Mouse (Mus musculus) Patski (cell line): ENCODE measurements around the gene Srcin1. TPM values are rescaled to one million over a fixed set of nuclear protein-coding genes. Genes with fewer than 3 reads are reported as not detected.

Source experiments
- ATAC-seq: fragments of 100-300 bp; one replicate; pipeline ENCODE4 v1.8.0; 2021
- CTCF ChIA-PET: fragments of 350-600 bp; sonication (Branson Sonifier 250); formaldehyde crosslinking; loops from one replicate; lab custom pipeline; 2022; ENCODE audit warnings: inconsistent platforms; lab: Charles Lee
- POLR2A ChIA-PET: fragments of 350-600 bp; sonication (Branson Sonifier 250); formaldehyde crosslinking; loops from one replicate; lab custom pipeline; 2022; ENCODE audit warnings: antibody characterized with exemption, inconsistent platforms; lab: Charles Lee
- DNase-seq: peaks from one replicate; pipeline ENCODE4 v3.0.0-alpha.2; 2011; ENCODE audit warnings: low read depth, low spot score
- H3K27me3 ChIP-seq: fragments of 371-371 bp; one replicate; pipeline ENCODE4 v1.5.1; 2021
- CTCF ChIP-seq: fragments of 100-300 bp; IDR thresholded peaks from one replicate; pipeline ENCODE4 v1.5.1; 2021
- in situ Hi-C: fragments of 300-500 bp; cut with MboI; formaldehyde crosslinking; loops from 3 replicates; pipeline ENCODE4 v1.11.1; 2018; ENCODE audit warnings: low pct_unique_long_range_greater_than_20kb, mixed read lengths
- polyA plus RNA-seq: library from polyadenylated mRNA; unstranded; gene quantifications from one replicate; pipeline ENCODE4 v1.2.3, GENCODE M21; 2021

The Srcin1 gene
- polyA plus RNA-seq, 1 experiment from 2014 or later: 1.8 TPM

DNA sequence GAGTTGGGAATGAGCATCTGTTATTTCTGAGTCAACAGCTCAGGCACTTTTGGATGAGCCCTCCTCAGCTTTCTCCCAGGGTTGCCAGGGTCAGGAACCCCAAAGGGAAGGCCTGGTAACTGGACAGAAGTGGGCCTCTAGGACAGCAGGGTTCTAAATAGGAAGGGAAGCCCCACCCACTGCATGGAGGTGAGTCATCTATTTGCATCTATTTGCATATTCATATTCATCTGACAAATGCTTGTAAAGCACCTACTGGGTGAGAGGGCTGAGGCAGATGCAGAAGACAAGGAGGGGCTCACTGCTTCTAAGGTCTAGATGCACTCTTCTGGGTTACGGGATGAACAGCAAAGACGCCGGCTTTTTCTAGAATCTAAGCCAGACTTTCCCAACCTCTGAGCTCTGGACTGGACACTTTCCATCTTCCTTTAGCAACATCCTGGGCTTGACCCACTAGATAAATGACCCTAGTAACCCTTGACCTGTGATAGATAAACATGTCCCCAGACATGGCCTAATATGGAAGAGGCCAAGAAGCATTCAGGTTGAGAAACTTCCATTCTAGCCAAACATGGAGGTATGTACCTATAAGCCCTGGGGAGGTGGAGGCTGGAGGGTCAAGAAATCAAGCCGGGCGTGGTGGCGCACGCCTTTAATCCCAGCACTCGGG, 31.2 kb upstream of the Srcin1 start:
- ChIA-PET POLR2A (interaction anchor here (0.6 kb wide), 2 partner anchors 66 to 68 kb away, joined by 4 to 5 read pairs; no protein-coding TSS in a partner anchor), CTCF (interaction anchor here (1.4 kb wide), 1 partner anchor 12 kb away, joined by 3 read pairs; no protein-coding TSS in a partner anchor)
- DNase-seq (no peak), ATAC-seq (no peak)
- TF ChIP-seq CTCF: no peak
- in situ Hi-C loops: no loop called here
- peaks cover 28% of the 10 kb centered on the region for H3K27me3 ChIP-seq

DNA sequence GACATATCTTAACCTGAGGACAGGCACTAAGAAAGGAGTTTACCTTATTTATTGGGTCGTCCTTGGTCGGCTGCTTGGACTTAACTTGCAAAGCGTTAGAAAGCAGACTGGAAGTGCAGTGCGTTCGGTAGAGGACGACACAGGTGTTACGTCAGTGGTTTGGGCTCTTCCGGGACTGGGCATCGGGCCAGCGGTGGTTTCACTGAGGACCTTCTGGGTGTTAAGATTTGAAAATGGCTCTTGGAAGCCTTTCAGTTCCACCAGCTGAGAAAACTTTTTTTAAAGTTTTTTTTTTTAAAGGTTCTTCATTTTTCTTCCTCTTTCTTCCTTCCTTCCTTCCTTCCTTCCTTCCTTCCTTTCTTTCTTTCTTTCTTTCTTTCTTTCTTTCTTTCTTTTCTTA, 27.9 kb upstream of the Srcin1 start:
- DNase-seq (no peak), ATAC-seq (no peak)
- no peak for TF ChIP-seq CTCF
- POLR2A ChIA-PET: no interaction called here
- CTCF ChIA-PET: no interaction called here
- H3K27me3 ChIP-seq: peaks cover 14% of the 10 kb centered on the region
- in situ Hi-C loops: no loop called here

DNA sequence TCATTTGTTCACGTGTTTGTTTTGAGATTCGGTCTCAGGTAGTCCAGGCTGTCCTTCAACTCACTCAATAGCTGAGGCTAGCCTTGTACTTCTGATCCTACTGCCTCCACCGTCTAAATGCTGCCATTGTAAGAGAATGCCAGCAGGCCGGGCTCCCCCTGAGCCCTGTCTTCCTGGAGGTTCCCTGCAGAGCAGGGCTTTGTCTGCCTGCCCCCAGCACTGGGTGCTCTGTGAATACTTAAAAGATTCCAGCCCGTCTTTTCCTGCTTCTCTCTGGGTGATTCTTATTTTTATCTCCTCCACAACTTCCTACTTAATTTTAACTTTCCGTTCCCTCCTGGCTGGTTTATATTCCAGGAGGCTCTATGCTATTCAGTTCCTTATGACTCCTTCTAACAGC, 26.2 kb upstream of the Srcin1 start:
- TF ChIP-seq CTCF: no peak
- ATAC-seq (no peak), DNase-seq (no peak)
- peaks cover 13% of the 10 kb centered on the region for H3K27me3 ChIP-seq
- in situ Hi-C loops: no loop called here
- ChIA-PET POLR2A (no interaction called here), CTCF (interaction anchor here (1.4 kb wide), 1 partner anchor 8 kb away, joined by 4 read pairs; no protein-coding TSS in a partner anchor)

DNA sequence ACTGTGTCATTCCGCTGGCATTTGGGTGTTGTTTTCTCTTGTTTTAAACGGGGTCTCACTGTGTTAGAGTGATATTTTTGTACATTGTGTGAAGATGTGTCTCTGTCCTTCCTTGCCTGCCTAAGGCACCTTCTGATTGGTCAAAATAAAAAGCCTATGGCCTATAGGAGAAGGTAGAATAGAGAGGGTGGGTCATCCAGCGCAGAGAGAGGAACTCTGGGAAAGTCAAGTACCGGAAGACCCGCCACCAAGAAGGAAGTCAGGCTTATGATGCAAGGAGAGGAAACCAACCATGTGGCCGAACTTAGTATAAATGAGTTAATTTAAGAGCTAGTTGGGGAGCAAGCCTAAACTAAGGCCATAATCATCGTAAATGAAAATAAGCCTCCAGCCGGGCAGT, 23.1 kb upstream of the Srcin1 start:
- ATAC-seq (no peak), DNase-seq (no peak)
- POLR2A ChIA-PET: no interaction called here
- H3K27me3 ChIP-seq: peaks cover 12% of the 10 kb centered on the region
- no peak for TF ChIP-seq CTCF
- in situ Hi-C loops: no loop called here
- CTCF ChIA-PET: no interaction called here

DNA sequence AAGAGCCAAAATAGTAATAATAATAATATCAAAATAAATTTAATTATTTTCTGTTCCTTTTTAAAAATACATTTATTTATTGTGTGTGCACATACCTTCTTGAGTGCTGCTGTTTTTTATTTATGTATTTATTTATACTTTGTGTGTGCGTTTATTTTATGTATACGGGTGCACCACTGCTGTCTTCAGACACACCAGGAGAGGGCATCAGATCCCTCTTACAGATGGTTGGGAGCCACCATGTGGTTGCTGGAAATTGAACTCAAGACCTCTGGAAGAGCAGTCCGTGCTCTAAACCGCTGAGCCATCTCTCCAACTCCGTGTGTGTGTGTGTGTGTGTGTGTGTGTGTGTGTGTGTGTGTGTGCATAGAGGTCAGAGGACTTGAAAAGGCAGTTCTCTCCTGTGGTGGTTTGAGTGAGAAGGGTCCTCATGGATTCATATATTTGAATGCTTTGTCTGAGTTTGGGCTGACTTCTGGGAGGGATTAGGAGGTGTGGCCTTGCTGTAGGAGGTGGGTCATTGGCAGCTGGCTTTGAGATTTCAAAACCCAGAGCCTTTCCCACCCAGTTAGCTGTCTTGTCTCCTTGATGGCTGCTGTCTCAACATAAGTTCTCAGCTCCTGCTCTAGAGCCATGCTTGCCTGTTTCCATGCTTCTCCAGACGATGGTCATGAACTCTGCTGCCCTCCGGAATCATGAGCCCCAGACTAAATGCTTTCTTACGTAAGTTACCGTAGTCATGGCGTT, 22.1 kb upstream of the Srcin1 start:
- ATAC-seq (no peak), DNase-seq (no peak)
- in situ Hi-C loops: no loop called here
- no peak for TF ChIP-seq CTCF
- H3K27me3 ChIP-seq: peaks cover 12% of the 10 kb centered on the region
- CTCF ChIA-PET: no interaction called here
- POLR2A ChIA-PET: no interaction called here

DNA sequence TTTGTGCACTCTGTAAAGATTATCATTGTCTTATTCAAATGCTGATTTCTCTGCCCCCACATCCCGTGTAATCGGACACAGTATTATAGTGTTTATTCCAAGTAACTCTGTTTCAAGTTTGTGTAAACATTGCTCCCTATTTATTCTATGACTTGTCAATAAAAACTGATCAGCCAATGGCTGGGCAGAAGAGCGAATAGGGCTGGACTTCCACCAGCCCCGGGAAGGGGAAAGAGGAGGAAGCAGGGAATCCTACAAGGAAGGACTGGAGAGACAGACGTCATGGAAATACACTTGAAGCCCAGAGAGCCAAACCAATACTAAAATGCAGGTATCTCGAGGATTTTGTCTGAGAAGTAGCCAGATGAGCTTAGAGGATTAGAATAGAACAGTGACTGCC, 18.1 kb upstream of the Srcin1 start:
- ChIA-PET CTCF (interaction anchor here (1.1 to 1.2 kb wide), 2 partner anchors 15 to 35 kb away, joined by 3 read pairs; no protein-coding TSS in a partner anchor), POLR2A (no interaction called here)
- H3K27me3 ChIP-seq: peaks cover 3% of the 10 kb centered on the region
- TF ChIP-seq CTCF: no peak
- DNase-seq (no peak), ATAC-seq (no peak)
- in situ Hi-C loops: no loop called here

DNA sequence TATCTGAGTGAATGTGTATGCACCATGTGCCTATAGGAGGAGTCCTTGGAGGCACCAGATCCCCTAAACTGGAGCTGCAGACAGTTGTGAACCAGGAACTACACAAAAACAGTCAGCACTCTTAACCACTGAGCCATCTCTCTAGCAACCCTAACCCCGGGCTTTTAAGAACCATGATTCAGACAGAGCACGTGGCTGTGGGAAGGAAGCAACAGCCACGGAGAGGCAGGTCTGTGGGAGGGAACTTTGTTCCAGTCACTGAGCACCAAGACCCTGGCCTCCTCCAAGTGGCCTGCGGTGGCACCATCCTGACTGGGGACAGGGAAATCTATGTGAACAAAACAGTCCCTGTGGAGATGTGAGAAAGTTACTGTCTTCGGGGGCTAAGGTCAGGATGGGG, 15.9 kb upstream of the Srcin1 start:
- no peak for TF ChIP-seq CTCF
- in situ Hi-C loops: no loop called here
- ChIA-PET CTCF (no interaction called here), POLR2A (interaction anchor here (0.7 kb wide), 1 partner anchor 12 kb away, joined by 3 read pairs; no protein-coding TSS in a partner anchor)
- H3K27me3 ChIP-seq: peaks cover 9% of the 10 kb centered on the region
- DNase-seq (no peak), ATAC-seq (peak; percentile 47)

DNA sequence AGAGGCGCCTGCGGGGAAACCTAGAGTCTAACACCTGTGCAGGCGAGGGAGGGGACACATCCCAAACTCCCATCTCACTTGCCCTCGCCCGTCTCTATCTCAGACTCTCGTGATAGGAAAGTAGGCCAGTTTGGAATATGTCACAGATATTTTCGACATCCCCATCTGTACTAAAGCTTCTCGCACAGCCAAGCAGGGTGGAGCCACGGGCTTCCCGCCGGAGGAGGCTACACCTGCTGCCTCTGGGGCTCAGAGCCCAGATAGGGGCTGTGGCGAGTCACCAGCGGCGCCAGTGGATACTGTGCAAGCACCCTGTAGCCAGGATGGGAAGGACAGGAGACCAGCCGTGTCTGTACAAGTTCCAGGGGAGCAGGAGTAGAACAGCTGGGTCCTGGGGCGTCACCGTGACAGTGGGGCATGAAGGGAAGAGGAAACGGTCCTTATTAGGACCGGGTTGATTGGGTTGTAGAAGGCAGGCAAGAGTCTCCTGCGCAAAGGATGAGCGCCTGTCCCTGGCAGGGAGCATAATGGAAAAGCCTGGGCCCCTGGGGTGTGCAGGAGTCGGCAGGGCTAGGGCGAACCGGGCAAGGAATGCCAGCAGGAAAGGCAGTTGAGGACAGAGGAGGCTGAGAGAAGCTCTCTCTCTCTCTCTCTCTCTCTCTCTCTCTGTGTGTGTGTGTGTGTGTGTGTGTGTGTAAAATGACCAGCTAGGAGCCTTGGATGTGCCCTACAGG, 14.4 kb upstream of the Srcin1 start:
- CTCF ChIA-PET: no interaction called here

DNA sequence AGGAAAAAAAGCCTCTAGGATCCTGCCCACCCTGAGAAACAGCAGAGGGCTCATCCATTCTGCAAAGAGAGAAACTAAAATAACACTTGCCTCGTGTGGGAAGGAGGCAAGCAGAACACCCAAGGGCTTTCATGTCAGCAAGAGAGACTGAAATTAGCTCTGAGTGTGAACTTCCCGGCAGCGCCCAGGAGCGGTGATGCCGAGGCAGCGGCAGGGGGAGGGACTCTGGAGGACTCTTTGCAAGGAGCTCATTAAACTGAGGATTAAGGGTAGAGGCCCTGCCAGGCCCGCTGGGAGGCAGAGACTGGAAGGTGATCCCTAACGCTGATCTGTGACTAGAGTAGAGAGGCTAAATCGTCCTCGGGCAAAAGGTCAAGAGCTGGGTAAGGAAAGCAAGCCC, 13.2 kb upstream of the Srcin1 start:
- in situ Hi-C loops: no loop called here
- DNase-seq (no peak), ATAC-seq (no peak)

More for the DNA sequence above, 14.4 kb upstream of the Srcin1 start:
- DNase-seq (no peak), ATAC-seq (no peak)
- POLR2A ChIA-PET: no interaction called here
- TF ChIP-seq CTCF: no peak
- in situ Hi-C loops: no loop called here
- peaks cover 6% of the 10 kb centered on the region for H3K27me3 ChIP-seq

DNA sequence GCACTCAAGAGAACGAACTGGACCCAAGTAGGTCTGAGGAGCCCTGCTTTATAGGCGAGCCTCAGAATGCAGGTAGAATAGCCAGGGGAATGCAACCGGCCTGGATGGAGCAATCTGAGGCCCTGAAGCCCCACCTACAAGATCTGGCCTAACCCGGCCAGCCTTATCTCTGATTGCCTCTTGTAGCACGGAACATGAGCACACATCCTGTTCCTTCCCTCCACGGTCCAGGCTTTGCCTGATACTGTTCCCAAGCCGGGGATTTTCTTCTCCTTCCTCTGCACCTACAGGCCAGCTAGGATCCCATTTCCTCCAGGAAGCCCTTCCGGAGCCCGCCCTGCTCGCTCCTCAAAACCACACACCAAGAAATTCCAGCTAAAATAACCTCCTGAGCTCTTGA, 9.9 kb upstream of the Srcin1 start:
- DNase-seq: no peak

More for the DNA sequence above, 13.2 kb upstream of the Srcin1 start:
- POLR2A ChIA-PET: no interaction called here
- no peak for TF ChIP-seq CTCF
- CTCF ChIA-PET: interaction anchor here (0.6 to 1.4 kb wide), 5 partner anchors 13 to 148 kb away, joined by 3 to 6 read pairs (median 4); partner anchors contain the start of gene Srcin1
- peaks cover 6% of the 10 kb centered on the region for H3K27me3 ChIP-seq

More for the DNA sequence above, 9.9 kb upstream of the Srcin1 start:
- H3K27me3 ChIP-seq: peaks cover 9% of the 10 kb centered on the region
- CTCF ChIA-PET: interaction anchor here (1.1 kb wide), 1 partner anchor 45 kb away, joined by 3 read pairs; no protein-coding TSS in a partner anchor
- POLR2A ChIA-PET: no interaction called here
- no peak for ATAC-seq
- no peak for TF ChIP-seq CTCF
- in situ Hi-C loops: no loop called here
